Mouse (Mus musculus) ES-Bruce4 (cell line): ENCODE measurements around the gene Tpcn2.

Source experiments
- CTCF ChIP-seq: IDR thresholded peaks from one replicate; pipeline ENCODE4 v1.8.1; 2011; ENCODE audit warnings: low read depth, low read length
- POLR2A ChIP-seq: IDR thresholded peaks from one replicate; pipeline ENCODE4 v1.8.1; 2011; ENCODE audit warnings: low read length; ENCODE audit not compliant: insufficient read depth

GRCm38 (mm10) chr7:145139576-145139975, 144.2 kb downstream of the Tpcn2 start:
- TF ChIP-seq CTCF, result no peak
- TF ChIP-seq POLR2A, result no peak
